Mouse (Mus musculus) fat pad, adult 2 months (tissue): Measurements from ENCODE around the gene Arhgap5.

Experiments used
- DNase-seq: peaks from one replicate; pipeline ENCODE4 v3.0.0-alpha.2; 2011; ENCODE audit warnings: low read depth, low spot score; ENCODE audit errors: extremely low read depth

Gene Arhgap5

DNA sequence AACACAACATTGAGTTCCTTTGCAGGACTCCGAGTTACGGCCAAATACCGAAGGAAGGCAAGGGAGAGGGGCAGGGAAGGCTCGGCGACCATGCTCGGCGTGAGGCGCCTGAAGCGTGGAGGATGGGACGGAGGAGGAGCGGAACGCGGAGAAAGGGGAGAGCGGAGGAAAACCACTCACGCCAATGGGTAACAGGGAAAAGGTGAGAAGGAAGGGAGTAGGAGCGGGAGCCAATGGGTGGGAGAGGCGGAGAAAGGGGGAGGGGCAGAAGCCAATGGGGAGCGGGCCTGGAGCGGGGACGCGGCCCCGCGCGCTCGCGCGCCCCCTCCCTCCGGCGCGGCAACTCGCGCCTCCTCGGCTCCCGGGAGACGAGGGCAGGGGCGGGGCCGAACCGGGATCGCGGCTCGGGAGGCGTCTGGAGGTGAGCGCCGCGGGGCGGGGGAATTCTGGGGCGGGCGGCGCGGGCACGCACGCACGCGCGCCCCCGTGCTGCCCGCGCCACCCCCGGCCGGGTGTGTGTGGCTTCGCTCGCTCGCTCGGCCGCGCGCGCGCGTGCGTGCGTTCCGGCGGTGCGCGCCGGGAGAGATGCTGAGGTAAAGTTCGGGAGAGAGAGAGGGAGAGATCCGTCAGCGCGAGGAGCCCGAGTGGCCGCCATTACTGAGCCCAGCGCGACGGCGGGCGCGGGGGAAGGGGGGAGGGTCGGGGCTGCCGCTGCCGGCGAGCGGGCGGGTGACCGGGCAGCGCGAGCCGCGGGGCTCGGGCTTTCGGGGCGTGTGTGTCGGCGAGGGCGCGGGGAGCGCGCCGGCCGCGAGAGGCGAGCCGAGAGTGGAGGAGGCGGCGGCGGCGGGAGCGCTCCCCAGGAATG, at the start of gene Arhgap5:
TSS of gene Arhgap5 (plus strand) at position 517 of the 865 bp plus-strand sequence.
- peak; percentile 39 for DNase-seq

DNA sequence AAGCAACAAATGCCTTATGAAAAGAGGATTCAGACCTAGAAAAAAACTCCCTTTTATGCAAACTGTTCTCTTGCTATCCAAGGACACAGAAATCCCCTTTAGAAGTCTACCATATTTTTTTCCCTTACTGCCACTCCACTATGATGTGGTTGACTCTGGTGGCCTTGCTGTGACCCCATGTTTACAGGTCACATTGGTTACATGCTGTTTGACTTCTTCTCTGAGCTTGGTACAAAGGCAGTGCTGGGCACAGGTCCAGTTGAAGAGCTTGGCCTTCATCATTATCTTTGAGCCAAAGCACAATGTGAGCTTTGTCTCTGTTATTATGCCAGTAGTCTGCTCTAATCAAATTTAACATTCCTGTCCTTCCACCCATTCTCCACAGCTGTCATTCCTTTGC, 39.2 kb upstream of the Arhgap5 start:
- no peak for DNase-seq

DNA sequence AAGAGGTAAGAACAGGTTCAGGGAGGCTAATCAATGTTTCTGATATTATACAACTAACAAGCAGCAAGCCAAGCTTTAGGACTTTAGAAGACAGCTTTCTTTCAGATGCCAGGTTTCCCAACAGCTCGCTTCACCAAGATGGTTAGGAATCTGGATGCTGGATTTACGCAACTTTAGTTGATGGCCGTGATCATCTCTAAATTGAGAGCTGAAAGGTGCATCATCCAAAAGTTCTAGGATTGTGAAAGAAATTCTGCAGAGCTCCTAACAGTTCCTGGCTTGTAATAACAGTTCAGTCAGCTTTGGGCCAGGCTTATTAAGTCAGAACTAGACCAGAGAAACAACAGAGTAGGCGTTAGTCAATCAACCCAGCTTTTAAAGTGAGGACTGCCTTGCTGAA, 32.2 kb upstream of the Arhgap5 start:
- peak; percentile 11 for DNase-seq

DNA sequence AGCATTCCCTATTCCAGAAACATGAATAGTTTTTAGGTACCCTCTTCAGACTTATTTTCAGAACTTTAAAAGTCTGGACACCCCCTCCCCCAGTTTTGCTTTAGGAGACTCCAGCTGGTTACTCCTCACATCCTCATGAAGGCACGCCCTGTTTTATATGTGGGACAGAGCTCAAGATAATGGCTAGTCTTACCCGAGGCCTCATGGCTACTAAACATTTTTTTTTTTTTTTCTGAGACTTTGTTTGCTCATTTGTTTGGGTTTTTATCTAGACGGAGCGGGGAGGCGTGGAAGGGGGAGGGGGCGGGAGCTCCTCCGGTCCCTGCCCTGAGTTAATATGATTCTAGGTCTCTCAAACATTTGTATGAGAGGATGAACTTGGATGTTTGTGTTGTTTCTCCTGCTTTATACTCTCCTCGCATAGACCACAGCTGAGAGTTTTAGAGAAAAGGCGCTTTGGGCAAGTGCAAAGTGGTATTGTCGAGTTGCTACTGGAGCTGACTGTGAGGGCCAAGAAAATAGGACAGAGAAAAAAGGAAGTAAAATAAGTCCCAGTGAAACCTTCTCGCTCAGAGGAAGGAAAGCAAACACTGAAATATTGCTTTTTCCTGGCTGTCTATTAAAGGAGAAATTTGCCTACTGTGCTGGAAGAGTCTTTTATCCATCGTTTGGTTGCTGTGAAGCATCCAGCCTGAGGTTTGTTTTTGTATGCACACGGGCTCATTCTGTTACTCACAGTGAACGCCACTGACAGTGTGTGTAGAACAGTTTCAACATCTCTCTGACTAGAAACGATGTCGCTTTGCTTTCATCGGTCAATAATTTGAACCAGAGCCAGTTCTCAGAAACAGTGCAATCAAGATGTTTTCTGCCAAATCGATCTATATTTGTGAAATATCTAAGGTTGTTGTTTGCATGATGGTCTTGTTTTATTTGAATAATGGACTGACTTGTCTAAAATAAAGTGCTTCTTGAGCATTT, 29.5 kb upstream of the Arhgap5 start:
- no peak for DNase-seq

DNA sequence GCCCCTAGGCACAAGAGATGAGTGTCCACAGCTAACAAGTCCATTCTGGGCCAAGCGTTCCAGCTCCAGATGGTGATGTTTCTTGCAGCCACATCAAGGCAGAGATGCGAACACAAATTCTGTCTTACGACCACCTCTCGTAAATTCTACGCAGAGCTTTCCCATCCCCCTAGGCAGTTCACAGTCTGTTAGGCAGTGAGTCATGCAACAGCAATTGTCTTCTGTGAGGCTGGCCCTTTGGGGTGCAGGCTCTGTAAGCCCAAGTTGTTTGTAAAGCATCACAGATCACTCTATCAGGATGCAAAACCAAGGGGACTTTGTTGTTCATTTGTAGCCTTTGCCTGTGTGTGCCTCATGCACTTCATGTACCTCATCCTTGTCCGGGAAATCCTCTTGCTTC, 27.7 kb upstream of the Arhgap5 start:
- DNase-seq = no peak

DNA sequence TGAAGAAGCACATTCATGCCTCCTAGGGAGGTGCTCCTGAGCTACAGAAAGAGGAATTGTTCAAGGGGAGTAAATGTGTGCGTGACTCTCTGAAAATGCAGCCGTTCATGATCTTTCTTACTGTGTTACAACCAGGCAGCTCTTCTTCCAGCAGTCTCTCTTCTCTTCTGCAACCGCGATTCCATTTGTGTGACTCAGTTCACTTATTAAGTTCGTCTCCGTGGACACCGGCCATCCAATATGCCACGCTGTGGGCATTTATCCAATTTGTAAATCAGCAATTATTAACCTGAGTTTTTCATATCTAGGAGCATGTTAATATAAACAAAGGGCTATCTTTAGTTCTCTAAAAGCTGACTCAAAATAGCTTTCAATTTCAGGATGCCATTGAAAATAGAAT, 25.2 kb upstream of the Arhgap5 start:
- DNase-seq = no peak

DNA sequence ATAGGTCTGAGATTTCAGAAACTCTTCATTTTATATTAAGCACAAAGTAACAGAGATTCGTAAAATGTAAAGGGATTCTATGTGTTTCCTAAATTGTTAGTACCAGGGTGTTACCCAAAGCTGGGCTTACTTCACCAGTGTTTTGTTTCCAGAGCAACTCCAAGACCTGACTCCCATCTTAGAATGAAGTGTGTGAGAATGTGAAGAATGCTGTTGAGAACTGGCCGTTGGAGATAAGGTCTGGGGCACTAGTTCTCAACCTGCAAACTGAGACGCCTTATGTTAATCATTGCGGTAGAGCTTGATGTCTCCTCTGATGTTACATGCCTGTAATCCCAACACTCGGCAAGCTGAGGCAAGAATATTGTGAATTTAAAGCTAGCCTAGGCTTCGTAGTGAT, 24.4 kb upstream of the Arhgap5 start:
- no peak for DNase-seq

DNA sequence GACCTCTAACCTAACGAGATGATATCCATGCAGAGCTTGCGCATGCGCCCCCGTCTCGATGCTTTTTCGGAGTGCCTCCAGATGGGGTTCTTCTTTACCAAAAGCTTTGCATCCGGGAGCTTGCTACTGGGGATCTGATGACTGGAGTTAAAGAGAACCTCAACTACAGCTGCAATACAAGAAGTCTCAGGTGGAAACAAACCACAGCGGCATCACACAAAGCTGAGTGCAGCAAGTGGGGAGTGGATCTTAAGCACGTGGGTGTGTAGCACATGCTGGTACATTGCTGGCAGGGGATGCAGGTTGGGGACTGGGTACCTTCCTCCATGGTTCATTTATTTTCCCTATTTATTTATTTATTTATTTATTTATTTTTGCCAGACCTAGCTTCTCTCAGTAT, 22.9 kb upstream of the Arhgap5 start:
- no peak for DNase-seq

DNA sequence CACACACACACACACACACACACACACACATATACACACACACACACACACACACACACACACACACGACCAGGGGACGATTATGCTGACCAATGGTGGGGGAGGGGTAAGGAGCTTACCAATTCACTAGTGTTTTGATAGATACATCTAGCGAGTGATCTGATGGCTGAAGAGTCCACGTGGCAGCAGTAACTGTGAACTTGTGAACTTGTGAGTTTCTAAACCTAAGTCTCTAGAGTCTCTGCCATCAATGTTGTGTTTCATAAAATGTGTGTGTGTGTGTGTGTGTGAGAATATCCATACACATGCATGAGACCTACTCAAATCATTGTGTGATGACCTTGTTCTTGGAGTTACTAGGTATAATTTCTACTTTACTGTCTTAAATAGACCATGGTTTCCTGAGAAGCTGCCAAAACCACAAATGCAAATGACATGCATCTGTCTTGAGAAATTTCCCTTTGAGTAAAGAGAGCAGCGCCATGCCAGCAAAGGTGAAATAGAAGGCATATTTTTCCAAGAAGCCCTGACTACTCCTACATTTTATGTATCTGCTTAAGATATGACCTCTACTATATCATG, 21.7 kb upstream of the Arhgap5 start:
- no peak for DNase-seq

DNA sequence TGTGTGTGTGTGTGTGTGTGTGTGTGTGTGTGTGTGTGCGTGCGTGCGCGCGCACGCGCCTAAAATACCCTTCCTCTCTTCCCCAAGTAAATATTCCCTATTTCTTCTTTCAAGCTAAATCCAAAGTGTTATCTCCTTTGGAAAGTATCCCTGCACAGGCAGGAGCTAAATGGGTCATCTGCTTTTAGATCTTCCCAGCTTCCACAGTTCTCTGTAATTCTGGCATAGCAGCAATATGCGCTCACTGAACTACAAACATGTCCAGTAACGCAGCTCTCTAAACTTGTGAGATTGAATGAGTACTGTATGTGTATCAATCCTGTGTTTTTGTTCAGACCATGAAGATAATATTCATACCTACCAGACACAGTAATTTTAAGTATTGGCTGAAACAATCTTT, 20.6 kb upstream of the Arhgap5 start:
- no peak for DNase-seq

DNA sequence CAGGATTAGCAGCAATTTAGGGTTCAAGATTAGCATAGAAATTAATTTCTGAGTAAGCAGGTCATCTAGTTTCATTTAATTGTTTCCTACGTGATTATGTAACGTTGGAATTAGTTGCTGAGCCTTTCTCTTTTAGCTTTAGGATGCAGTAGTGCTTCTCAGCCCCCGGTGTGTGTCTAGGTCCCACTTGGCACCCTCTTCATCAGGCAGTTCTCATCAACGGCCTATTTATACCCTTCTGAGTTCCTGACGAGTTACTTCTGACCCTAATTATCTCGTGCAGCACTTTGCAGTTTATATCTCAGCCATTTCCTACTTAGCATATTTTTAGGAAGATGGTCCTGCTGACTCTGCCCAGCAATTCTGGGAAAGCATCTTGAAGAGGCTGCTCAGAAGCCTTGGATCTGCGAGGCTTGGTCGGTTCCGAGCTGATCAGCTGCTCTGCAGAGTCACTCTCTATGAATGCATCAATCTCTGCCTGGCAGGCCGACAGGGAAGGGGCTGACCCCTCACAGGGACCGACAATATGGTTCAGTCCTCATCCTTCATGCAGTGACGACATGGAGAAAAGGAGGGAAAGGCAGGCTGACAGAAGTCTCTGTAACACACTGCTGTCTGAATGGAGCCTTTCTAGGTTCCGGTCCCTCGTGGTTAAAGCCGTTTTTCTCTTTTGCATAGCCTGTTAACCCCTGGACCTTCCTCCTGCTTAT, 15.4 kb upstream of the Arhgap5 start:
- DNase-seq = no peak

DNA sequence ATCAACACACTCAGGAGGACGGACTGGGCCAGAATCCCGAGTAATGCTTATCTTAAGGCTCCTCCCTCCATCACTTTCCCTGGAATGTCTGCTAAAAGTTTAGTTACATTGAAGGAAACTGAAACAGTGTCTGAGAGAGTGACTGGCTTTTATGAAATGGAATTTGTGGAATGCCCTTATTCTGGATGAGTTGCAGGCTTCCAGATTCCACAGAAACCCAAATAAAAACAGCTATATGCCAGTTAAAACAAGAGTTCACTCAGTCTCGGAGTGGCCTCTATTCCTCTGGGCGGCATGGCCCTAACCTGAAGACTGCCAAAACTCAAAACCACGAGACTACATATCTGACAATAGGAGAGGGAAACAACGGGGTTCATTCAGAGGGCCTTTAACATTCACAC, 10.5 kb upstream of the Arhgap5 start:
- no peak for DNase-seq

DNA sequence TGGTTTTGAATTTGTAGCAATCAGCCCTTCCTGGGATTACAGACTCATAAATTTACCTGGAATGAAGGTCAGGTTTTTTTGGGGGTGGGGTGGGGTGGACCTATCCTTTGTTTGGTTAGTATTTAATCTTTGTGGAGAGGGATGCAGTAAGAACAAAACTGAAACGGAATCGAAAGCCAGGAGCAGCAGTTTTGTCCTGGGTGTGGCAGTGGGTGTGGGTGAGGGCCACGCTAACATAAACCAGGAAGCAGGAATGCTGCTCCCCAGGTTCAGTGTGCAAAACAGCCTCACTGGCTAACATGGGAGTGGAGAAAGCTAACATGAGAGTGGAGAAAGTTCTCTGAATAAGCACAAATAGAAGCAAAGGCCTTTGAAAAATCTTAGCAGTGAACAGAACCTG, 6.6 kb upstream of the Arhgap5 start:
- DNase-seq = no peak

DNA sequence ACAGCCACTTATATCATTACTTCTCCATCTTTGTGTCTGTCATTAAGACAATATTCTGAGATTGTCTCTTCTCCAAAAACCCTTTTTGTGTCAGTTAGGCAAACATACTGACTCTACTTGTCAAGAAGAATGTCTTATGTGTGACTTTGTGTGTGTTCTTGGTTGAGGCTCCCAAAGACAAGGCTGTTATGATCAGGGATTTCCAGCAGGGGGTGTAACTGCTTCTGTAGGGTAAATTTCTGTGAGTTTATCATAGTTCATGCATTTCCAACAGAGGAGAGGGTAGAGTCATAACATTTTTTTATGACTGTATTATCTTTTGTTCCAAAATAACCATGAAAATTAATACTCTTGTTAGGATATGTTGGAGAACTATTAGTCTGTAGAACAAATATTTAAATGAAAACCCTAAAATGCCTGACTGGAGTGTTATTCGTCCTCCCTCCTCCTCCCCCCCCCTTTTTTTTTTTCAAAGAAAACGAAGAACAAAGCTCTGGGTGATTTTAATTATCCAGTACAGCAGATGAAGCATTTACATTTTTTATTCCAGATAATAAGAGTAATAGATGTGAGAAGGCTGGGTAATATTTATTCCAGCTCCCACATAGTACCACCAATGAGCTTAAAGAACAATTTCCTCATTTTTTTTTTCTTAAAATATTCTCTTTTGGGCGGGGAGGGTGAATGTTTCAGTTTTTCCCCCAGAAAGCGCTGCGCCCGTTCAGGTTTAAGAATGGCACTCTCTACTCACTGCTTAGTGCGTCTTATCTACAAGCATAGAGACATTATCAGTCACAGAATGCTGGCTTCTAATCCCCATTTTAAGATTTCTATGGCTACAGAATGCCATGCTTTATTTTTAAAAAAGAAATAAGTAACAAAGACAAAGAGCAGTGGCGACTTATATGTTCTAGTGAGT, 2.6 kb upstream of the Arhgap5 start:
- no peak for DNase-seq

DNA sequence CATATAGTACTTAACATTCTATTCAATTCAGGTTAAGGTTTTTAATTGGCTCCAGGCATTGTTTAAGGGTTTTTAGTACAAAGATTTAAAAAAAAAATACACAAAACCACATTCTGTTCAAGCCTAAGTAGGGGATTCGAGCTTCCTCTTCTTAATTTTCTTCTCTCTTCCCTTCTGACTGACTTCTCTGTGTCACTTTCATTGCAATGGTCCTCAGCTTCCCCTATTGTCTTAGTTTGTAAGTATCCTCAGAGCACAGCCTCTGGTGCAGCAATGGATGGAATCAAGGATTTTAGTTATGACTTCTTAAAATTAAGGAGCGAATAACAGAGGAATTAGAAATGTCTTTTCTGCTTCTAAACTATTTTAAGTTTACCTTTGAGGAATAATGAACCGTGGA, 1.6 kb upstream of the Arhgap5 start:
- no peak for DNase-seq

DNA sequence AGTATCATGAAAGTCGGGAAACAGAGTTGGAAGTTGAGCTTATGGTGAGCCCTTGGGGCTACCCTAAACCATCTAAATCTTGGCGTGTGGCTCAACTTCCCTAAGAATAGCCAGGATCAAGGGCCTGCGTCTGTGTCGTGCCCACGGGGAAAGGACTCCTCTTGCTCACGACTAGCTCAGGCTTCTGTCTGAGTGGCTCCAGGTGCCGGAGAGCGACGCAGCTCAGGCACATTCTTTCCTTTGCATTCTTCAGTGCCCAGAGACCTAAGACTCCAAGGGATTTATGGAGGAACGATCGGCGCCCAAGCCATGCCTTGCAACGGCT, 679 bp upstream of the Arhgap5 start:
- no peak for DNase-seq

DNA sequence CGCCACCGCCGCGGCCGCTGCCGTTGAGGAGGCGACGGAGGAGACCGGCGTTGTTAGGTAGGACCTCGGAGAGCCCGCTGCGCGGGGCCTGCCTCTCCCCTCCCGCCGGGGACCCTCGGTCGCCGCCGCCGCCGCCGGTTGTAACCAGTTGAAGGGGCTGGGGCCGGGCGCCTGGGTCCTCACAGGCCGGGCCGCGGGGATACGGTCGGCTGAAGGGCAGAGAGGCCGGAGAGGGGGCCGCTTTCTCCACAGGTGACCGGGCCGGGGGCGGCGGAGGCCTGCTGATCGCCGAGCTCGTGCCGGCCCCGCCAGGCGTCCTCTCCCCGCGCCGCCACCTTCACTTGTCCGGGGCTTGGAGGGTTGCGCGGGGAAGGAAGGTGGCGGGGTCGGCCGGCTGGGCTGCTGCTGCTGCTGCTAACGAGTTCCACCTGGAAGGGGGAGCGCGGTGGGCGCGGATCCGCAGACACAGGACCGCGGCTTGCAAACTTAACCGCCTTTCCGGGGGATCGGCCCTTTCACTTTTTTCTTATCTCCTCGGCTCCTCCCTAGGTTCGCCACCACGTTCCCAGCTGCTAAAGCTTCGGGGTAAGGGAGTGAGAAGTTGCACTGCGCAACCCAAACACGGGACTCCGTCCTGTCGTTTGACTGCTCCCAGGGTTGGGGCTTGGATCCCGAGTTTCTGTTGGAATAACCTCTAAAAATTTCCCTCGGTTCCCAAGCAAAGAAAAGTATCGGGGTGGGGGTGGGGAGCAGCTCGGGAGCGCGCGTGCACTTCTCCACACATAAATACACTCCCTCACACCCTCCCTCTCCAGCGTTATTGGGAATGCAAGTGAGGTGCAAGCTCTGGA, 784 bp downstream of the Arhgap5 start:
- no peak for DNase-seq

DNA sequence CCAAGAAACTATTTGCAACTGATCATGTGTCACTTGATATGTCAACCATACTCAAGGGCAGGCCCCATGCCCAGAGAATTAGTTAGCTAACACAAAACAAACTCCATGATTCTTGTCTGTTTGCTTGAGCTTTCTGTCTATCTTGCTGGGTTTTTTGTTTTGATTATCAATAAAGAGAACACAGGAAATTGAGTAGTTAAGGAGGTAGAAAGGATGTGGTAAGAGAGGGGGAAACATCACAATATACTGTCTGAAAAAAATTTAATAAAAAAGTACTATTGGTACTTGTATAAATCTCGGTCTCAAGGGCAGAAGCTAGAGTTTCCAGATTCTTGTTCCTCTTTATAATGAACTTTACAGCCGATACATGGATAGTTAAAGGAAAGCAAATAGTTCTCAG, 20.9 kb downstream of the Arhgap5 start:
- DNase-seq = no peak

DNA sequence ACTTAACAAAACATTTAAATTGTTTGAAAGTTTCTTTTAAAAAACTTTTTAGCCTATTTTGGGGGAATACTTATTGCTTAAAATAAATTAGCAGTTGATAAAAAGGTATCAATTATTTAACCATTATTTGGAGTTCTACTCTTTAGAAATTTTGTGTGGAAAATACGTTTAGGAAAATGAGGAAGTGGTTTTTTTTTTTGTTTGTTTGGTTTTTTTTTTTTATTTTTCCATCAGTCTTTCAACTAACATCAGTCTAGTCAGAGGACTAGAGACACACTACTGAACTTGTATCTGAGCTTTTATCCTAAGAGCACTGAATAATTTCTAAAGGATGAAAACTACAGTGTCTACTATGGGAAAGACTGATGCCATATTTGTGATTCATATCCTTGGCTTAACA, 21.7 kb downstream of the Arhgap5 start:
- no peak for DNase-seq
